Mouse (Mus musculus): ENCODE results near the gene Gm8122. TPM values are rescaled to one million over a fixed set of nuclear protein-coding genes. Genes with fewer than 3 reads are reported as not detected.
"Not testable (repeated sequence)": the region's sequence is repeated elsewhere in the genome, so short reads cannot be mapped to it uniquely, and the experiment has no call there.

Gm8122 gene
- polyA plus RNA-seq, 1 experiment, result 0.44 TPM

DNA sequence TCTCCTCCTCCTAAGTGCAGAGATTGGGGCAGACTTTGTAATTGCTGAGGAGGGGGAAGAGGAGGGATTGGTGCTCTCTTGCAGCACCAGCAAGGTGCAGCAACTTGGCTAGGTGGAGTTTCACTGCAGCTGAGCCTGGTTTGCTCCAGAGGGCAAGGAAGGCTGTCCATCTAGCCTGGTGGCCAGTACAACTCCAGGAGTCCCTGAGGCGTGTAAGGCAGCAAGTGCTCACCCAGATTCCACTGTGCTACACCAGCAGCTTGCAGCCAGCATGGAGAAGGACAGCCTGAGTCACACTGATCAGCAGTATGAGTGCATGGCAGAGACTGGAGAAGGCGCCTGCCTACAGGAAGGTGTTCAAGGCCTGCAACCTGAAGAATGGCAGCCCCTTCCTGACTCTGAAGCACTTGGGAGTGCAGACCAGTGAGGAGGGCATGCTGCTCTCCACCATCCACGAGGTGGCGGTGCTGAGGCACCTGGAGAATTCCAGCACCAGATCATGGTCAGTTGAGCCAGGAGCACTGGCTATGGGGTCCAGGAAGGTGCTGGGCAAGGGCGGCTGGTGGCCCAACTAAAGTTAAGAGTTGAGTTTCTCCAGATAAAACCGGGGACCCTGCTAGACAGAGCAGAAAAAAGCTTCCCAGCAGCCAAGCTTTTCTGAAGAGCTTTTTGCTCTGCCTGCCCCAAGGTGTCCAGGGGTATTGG lies 15.6 kb upstream of the Gm8122 start:
- H3K4me1 ChIP-seq (ENCODE audit: control insufficient read depth, insufficient read depth, low read length); H3K27me3 ChIP-seq (ENCODE audit: control insufficient read depth, insufficient read depth, low read length); H3K36me3 ChIP-seq (ENCODE audit: control insufficient read depth, insufficient read depth, low read length); H3K27ac ChIP-seq (ENCODE audit: control insufficient read depth, insufficient read depth, low read depth, low read length): not testable (repeated sequence)
- peak overlapping the region; percentile 68 for H3K4me3 ChIP-seq (ENCODE audit: control insufficient read depth, low read depth, low read length)

DNA sequence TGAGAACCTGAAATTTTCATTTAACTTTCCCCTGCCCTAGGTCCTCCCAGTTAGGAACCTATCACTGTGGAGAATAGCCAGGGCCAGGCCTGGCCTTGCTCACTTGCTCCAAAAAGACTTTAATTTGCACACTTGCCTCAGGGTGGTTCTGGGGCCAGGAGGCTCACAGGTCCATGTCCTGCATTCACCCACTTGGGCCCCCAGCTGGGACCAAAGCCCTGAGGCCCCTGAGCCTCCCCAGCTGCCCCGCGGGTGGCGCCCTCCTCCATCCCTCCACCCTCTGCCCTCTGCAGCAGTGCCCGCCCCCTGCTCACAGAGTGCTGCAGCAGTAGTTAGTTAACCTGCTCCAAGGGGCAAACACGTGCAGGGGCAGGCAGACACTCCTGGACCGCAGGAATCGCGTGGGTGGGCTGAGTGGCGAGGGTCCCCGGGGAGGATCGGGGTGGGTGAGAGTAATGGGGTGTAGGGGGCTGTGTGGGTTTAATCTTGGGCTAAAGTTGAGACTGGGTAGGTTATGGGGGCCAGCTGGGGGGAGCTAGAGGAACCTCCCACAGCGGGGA lies 14.6 kb upstream of the Gm8122 start:
- H3K36me3 ChIP-seq (ENCODE audit: control insufficient read depth, insufficient read depth, low read length); H3K4me3 ChIP-seq (ENCODE audit: control insufficient read depth, low read depth, low read length); H3K27me3 ChIP-seq (ENCODE audit: control insufficient read depth, insufficient read depth, low read length); H3K4me1 ChIP-seq (ENCODE audit: control insufficient read depth, insufficient read depth, low read length); H3K27ac ChIP-seq (ENCODE audit: control insufficient read depth, insufficient read depth, low read depth, low read length): not testable (repeated sequence)

DNA sequence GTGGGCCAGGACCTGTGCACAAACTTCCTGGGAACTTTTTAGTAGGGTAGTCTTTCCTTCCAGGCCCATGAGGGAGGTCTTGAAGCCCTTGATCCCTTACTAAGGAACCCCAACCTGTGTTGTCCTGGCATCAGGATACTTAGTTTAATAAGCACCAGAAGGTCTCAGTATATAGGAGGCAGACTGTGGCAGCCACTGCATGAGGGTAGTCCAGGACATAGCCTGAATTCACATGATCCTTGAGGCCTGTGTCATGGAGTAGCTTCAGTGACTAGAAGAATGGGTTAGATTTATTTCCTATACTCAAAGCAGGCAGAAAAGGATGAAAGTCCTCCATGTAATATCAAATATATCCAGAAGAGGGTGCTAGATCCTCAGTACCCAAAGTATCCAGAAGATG lies 2.7 kb upstream of the Gm8122 start:
- H3K27me3 ChIP-seq (ENCODE audit: control insufficient read depth, insufficient read depth, low read length); H3K4me3 ChIP-seq (ENCODE audit: control insufficient read depth, low read depth, low read length); H3K36me3 ChIP-seq (ENCODE audit: control insufficient read depth, insufficient read depth, low read length); H3K27ac ChIP-seq (ENCODE audit: control insufficient read depth, insufficient read depth, low read depth, low read length); H3K4me1 ChIP-seq (ENCODE audit: control insufficient read depth, insufficient read depth, low read length): not testable (repeated sequence)

Other genes with a start within 250 kb of the Gm8122 start
- 0.16 and 0.26 TPM in 2 replicates for gene Gm8082, start 241.7 kb downstream of the Gm8122 start, polyA plus RNA-seq (2012; rRNA removed)
- 11.4 and 20.4 TPM in 2 replicates for gene Gm10376, start 219.7 kb downstream of the Gm8122 start, polyA plus RNA-seq (2012; rRNA removed)
- gene Gm8094, start 158.7 kb downstream of the Gm8122 start, polyA plus RNA-seq (2012; rRNA removed), result 1.9 and 2.6 TPM in 2 replicates
- 0.64 and 0.98 TPM in 2 replicates for gene Gm8104, start 134.7 kb downstream of the Gm8122 start, polyA plus RNA-seq (2012; rRNA removed)
- 0.56 and 0.60 TPM in 2 replicates for gene Gm7233, start 55.4 kb downstream of the Gm8122 start, polyA plus RNA-seq (2012; rRNA removed)
- gene Gm8126, start 23.3 kb upstream of the Gm8122 start, polyA plus RNA-seq (2012; rRNA removed), result 3.4 and 5.2 TPM in 2 replicates
- gene Gm9732, start 39.7 kb upstream of the Gm8122 start, polyA plus RNA-seq (2012; rRNA removed), result 4.6 and 5.0 TPM in 2 replicates
- 2.8 and 3.5 TPM in 2 replicates for gene Gm8127, start 58.5 kb upstream of the Gm8122 start, polyA plus RNA-seq (2012; rRNA removed)
- gene 1700001F09Rik, start 112.5 kb upstream of the Gm8122 start, polyA plus RNA-seq (2012; rRNA removed), result 20.4 and 24.7 TPM in 2 replicates
- gene Gm8138, start 181.0 kb upstream of the Gm8122 start, polyA plus RNA-seq (2012; rRNA removed), result 2.6 and 4.1 TPM in 2 replicates

All from testis, adult 2 months (tissue).